Mouse (Mus musculus) spleen, adult 2 months (tissue): Measurements from ENCODE around the gene Depdc5. TPM values are rescaled to one million over a fixed set of nuclear protein-coding genes. Genes with fewer than 3 reads are reported as not detected.
"Not testable (repeated sequence)": the region's sequence is repeated elsewhere in the genome, so short reads cannot be mapped to it uniquely, and the experiment has no call there.

Experiments used
- DNase-seq, 2 experiments: peaks; one replicate each; pipeline versions ENCODE4 v3.0.0 to v3.0.0-alpha.2; 2012 to 2021; ENCODE audit warnings: low spot score in 2 of 2, low read depth in 1 of 2
- H3K27ac ChIP-seq: fragments of 200-500 bp; 2 replicates; pipeline ENCODE4 v1.5.1; 2012; ENCODE audit warnings: low read length, inconsistent platforms; ENCODE audit not compliant: insufficient read depth
- H3K27me3 ChIP-seq: fragments of 200-500 bp; 2 replicates; pipeline ENCODE4 v1.6.1; 2012; ENCODE audit warnings: mild to moderate bottlenecking, moderate library complexity, low read length, inconsistent platforms; ENCODE audit not compliant: control insufficient read depth, insufficient read depth
- H3K36me3 ChIP-seq: fragments of 200-500 bp; 2 replicates; pipeline ENCODE4 v1.6.1; 2012; ENCODE audit warnings: mild to moderate bottlenecking, low read length, inconsistent platforms; ENCODE audit not compliant: control insufficient read depth, insufficient read depth
- H3K4me1 ChIP-seq: fragments of 200-500 bp; 2 replicates; pipeline ENCODE4 v1.6.1; 2011; ENCODE audit warnings: inconsistent platforms; ENCODE audit not compliant: control insufficient read depth, insufficient read depth, insufficient read length
- H3K4me3 ChIP-seq: fragments of 200-500 bp; 2 replicates; pipeline ENCODE4 v1.5.1; 2011; ENCODE audit warnings: mild to moderate bottlenecking, inconsistent platforms; ENCODE audit not compliant: insufficient read depth, insufficient read length; ENCODE audit errors: extremely low read depth
- CTCF ChIP-seq: fragments of 200-500 bp; IDR thresholded peaks from 2 replicates; pipeline ENCODE4 v1.5.1; 2011; ENCODE audit warnings: mild to moderate bottlenecking, inconsistent platforms; ENCODE audit not compliant: insufficient read depth, insufficient read length, insufficient replicate concordance; ENCODE audit errors: extremely low read depth
- POLR2A ChIP-seq: fragments of 200-500 bp; IDR thresholded peaks from 2 replicates; pipeline ENCODE4 v1.6.1; 2011; ENCODE audit warnings: low read depth, low read length, inconsistent platforms
- WGBS: fragments of 180-500 bp; shearing (Covaris S2); methylation state at CpG from one replicate; pipeline ENCODE4 v1.1.7; 2018; 5-methylcytosine and 5-hydroxymethylcytosine counted together
- polyA plus RNA-seq: library from polyadenylated mRNA; depleted of rRNA; stranded (reverse); fragments of >200 nt; gene quantifications from 2 replicates; pipeline ENCODE4 v1.2.3, GENCODE M21; 2012; rRNA removed

Gene Depdc5
- polyA plus RNA-seq, 1 experiment, result 12.4 TPM

DNA sequence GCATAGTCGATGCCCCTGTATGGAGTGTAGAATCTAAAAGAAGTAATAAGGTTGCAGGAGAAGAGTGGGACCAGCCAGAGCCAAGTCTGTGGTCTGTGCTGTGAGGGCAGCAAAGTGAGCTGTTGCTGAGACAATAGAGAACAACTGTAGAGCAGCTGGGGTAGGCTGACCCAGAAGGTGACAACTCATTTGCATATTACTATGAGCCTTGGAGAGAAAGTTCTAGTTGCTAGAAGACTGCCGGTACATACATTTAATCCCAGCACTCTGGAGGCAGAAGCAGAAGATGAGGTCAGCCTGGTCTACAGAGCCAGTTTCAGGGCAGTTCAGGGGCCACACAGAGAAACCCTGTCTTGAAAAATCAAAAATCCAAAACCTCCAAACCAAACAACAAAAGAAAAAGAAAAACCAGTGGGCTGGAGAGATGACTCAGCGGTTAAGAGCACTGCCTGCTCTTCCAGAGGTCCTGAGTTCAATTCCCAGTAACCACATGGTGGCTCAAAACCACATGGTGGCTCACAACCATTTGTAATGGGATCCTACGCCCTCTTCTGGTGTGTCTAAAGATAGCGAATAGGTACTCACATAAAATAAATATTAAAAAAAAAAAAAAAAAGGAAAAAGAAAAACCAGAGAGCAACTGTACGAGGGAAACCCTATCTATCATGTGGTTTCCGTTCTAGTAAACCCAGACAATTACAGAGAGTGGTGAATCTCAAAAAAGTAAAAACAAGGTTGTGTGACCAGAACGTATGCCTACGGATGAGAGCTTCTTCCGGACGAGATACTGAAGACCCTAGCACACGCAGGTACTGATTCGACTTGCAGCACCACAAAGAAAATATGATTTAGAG is 175.4 kb downstream of the Depdc5 start:
- TF ChIP-seq CTCF (no peak), POLR2A (no peak)
- no peak overlapping the region for H3K27ac ChIP-seq
- DNase-seq, result no peak
- H3K27me3 ChIP-seq, result no peaks in the 10 kb centered on the region
- 23% methylated on average over 13 of the region's 13 CpGs for WGBS
- H3K4me3 ChIP-seq, result no peak overlapping the region
- H3K36me3 ChIP-seq, result no peaks in the 10 kb centered on the region
- peaks cover 3% of the 10 kb centered on the region; the same call in 1 of the 2 replicates for H3K4me1 ChIP-seq

DNA sequence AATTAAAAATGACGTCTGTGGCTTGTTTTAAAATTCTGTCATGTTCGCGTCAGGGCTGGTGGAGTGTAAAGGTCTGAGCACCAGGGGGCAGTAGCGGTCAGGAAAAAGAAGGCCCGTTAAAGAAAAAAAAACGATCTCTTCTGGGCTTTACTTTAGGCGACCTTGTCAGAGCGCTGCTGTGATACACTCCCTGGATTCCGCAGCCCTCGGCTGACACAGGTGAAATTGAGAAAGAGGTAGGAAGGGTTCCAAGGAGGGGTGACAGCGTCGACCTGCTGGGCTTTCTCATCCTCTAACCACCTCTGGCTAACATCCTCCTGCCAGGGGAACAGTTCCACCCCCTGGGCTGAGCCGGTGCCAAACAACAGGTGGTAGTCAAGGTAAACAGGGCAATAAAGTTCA is 176.0 kb downstream of the Depdc5 start:
- Histone ChIP-seq H3K4me1 (peaks cover 3% of the 10 kb centered on the region; the same call in 1 of the 2 replicates), H3K36me3 (no peaks in the 10 kb centered on the region), H3K27ac (no peak overlapping the region), H3K27me3 (no peaks in the 10 kb centered on the region), H3K4me3 (peak overlapping the region; percentile 21; the same call in 1 of the 2 replicates)
- no peak for TF ChIP-seq POLR2A
- peak; percentile 43; the same call in 1 of the 2 replicates for TF ChIP-seq CTCF
- 5% methylated on average over 13 of the region's 13 CpGs for WGBS
- DNase-seq, result peak; percentile 55 to 63

DNA sequence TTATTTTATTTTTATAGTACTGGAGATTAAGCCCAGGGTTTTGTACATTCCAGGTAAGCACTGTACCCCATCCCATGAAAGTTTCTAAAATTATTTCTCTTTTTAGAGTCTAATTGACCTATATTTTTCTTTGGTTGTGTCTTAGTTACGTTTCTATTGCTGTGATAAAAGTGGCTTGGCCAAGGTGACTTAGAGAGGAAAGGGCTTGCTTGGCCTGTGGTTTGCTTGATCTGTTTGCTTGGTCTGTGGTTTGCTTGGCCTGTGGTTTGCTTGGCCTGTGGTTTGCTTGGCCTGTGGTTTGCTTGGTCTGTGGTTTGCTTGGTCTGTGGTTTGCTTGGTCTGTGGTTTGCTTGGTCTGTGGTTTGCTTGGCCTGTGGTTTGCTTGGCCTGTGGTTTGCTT is 177.2 kb downstream of the Depdc5 start:
- H3K4me1 ChIP-seq, H3K4me3 ChIP-seq, H3K27me3 ChIP-seq, H3K27ac ChIP-seq, DNase-seq, H3K36me3 ChIP-seq: not testable (repeated sequence)
- 21% methylated on average over 1 of the region's 1 CpGs for WGBS

DNA sequence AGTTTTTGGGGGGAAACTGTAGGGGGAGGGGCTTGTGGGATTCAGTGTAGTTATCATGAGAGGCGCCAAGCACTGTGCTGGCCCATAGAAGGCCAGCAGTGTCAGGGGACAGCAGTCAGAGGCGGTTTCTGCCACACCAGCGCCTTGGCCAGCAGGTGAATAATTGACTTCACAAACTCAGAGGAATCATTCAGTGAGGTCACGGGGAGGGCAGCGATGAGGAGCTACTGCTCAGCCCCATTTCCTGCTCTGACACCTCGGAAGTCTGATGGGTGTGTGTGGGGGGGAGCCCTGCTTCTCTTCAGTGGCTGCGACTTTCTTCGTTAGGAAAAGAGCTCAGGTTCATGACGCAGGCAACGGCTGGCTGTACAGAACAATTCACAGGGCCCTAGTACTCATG is 179.9 kb downstream of the Depdc5 start:
- DNase-seq, result no peak
- Histone ChIP-seq H3K27me3 (no peaks in the 10 kb centered on the region), H3K27ac (no peak overlapping the region), H3K4me1 (peaks cover 3% of the 10 kb centered on the region; the same call in 1 of the 2 replicates), H3K36me3 (no peaks in the 10 kb centered on the region), H3K4me3 (no peak overlapping the region)
- WGBS, result 37% methylated on average over 10 of the region's 10 CpGs
- TF ChIP-seq POLR2A (no peak), CTCF (no peak)

Other genes with a start within 250 kb of the Depdc5 start
- gene Pisd, start 78.1 kb upstream of the Depdc5 start, polyA plus RNA-seq, result 32.3 and 38.5 TPM in 2 replicates
- gene Gm20671, start 36.6 kb upstream of the Depdc5 start, polyA plus RNA-seq, result 5.9 and 16.0 TPM in 2 replicates
- gene Prr14l, start 9.4 kb upstream of the Depdc5 start, polyA plus RNA-seq, result 15.1 and 23.0 TPM in 2 replicates
- gene Ywhah, start 155.1 kb downstream of the Depdc5 start, polyA plus RNA-seq, result 95.0 and 108 TPM in 2 replicates
- 0.02 and 0.05 TPM in 2 replicates for gene Slc5a1, start 240.5 kb downstream of the Depdc5 start, polyA plus RNA-seq